Mouse (Mus musculus): Measurements from ENCODE around the gene Krtap5-5. TPM values are rescaled to one million over a fixed set of nuclear protein-coding genes. Genes with fewer than 3 reads are reported as not detected.
"Not testable (repeated sequence)": the region's sequence is repeated elsewhere in the genome, so short reads cannot be mapped to it uniquely, and the experiment has no call there.

Krtap5-5 gene
- polyA plus RNA-seq (2015; fragmentation: Nextera tagmentation; extraction: Ambion mirVana), result 0.73 and 0.75 TPM in 2 replicates

- WGBS, result 37% methylated on average over 3 of the region's 3 CpGs
- H3K4me3 ChIP-seq (replicated peaks), result not testable (repeated sequence)
These were observed at the start of gene Krtap5-5 for GRCm38 (mm10) chr7:142229871-142230270. Gene Krtap5-5, minus strand, starts transcription at chr7:142229971.

DNA sequence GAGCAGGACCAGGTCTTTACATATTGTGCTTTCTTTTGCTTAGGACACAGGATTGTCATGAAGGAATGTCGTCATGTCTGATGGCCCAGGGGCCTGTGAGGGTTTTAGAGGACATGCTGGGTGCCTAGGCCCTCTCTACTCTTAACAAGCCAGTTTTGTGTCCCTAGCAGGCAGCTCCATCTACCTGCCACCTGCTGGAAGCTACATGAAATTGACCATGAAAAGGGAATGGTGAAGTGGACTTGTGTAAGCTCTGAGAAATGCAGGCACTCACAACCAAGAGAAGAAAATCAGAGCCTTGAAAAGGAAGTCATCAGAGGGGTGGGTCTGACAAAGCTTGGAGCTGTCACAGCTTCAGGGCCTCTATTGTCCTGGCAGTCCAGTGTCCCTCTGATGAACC, 49.5 kb upstream of the Krtap5-5 start:
- H3K4me2 ChIP-seq (replicated peaks); H3K36me3 ChIP-seq; H3K4me3 ChIP-seq (replicated peaks); ATAC-seq (ENCODE audit: insufficient number of reproducible peaks, low FRiP score, low TSS enrichment, low read depth); H3K9me3 ChIP-seq (replicated peaks); H3K4me1 ChIP-seq; H3K27ac ChIP-seq (replicated peaks); H3K9ac ChIP-seq; H3K27me3 ChIP-seq: not testable (repeated sequence)
- 54% methylated on average over 1 of the region's 1 CpGs for WGBS

More at GRCm38 (mm10) chr7:142229871-142230270, at the start of gene Krtap5-5:
- ATAC-seq (ENCODE audit: insufficient number of reproducible peaks, low FRiP score, low TSS enrichment, low read depth); H3K9ac ChIP-seq; H3K27ac ChIP-seq (replicated peaks); H3K4me1 ChIP-seq; H3K27me3 ChIP-seq; H3K4me2 ChIP-seq (replicated peaks); H3K36me3 ChIP-seq; H3K9me3 ChIP-seq (replicated peaks): not testable (repeated sequence)

DNA sequence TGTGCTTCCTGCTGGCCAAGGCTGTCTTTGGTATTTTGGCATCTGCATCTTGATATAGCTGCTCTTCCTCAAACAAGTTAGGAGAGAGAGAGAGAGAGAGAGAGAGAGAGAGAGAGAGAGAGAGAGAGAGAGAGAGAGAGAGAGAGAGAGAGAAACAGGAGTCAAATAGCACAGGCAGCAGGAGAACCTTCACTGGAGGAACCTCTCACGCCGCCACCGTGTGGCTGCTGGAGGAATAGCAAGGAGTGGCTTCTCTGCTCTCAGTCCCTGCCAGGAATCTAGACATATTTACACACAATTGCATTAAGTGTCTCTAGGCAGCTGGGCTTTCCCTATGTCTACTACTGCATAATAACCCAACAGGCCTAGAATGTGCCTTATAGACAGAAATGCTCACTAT, 48.4 kb upstream of the Krtap5-5 start:
- not testable (repeated sequence) for H3K27ac ChIP-seq (replicated peaks); H3K36me3 ChIP-seq; ATAC-seq (ENCODE audit: insufficient number of reproducible peaks, low FRiP score, low TSS enrichment, low read depth); H3K4me1 ChIP-seq; H3K4me3 ChIP-seq (replicated peaks); H3K9ac ChIP-seq; H3K9me3 ChIP-seq (replicated peaks); H3K27me3 ChIP-seq; H3K4me2 ChIP-seq (replicated peaks)
- 0% methylated on average over 3 of the region's 3 CpGs for WGBS

GRCm38 (mm10) chr7:142274263-142274662, 44.5 kb upstream of the Krtap5-5 start, which contains the start of gene Gm4559:
Gene Gm4559, minus strand, starts transcription at chr7:142274363.
- not testable (repeated sequence) for H3K36me3 ChIP-seq; H3K27ac ChIP-seq (replicated peaks); H3K4me1 ChIP-seq; H3K9ac ChIP-seq; H3K4me3 ChIP-seq (replicated peaks); H3K9me3 ChIP-seq (replicated peaks); H3K27me3 ChIP-seq; ATAC-seq (ENCODE audit: insufficient number of reproducible peaks, low FRiP score, low TSS enrichment, low read depth); H3K4me2 ChIP-seq (replicated peaks)

GRCm38 (mm10) chr7:142258254-142258653, 28.5 kb upstream of the Krtap5-5 start, which contains the start of gene Gm2431:
Gene Gm2431, minus strand, starts transcription at chr7:142258354.
- H3K36me3 ChIP-seq; H3K9ac ChIP-seq; H3K27ac ChIP-seq (replicated peaks); ATAC-seq (ENCODE audit: insufficient number of reproducible peaks, low FRiP score, low TSS enrichment, low read depth); H3K4me3 ChIP-seq (replicated peaks); H3K4me1 ChIP-seq; H3K4me2 ChIP-seq (replicated peaks); H3K9me3 ChIP-seq (replicated peaks); H3K27me3 ChIP-seq: not testable (repeated sequence)
- 36% methylated on average over 1 of the region's 1 CpGs for WGBS

DNA sequence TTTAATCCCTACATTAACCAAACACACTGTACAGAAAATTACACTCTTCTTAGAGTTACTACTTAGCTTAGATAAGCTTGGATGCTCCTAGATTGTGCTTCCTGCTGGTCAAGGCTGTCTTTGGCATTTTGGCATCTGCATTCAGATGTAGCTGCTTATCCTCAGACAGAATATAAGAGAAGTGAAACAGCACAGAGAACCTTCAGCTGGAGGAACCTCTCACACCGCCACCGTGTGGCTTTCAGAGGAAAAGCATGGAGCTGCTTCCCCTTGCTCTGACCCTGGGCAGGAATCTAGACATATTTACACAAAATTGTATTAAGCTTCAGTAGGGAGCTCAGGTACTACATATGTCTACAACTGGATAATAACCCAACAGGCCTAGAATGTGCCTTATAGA, 25.7 kb upstream of the Krtap5-5 start:
- H3K4me2 ChIP-seq (replicated peaks), result no peak overlapping the region
- ATAC-seq (ENCODE audit: insufficient number of reproducible peaks, low FRiP score, low TSS enrichment, low read depth), result no peak
- no peak overlapping the region for H3K4me3 ChIP-seq (replicated peaks)
- H3K27ac ChIP-seq (replicated peaks), result no peak overlapping the region
- H3K36me3 ChIP-seq, result no peaks in the 10 kb centered on the region
- WGBS, result 1% methylated on average over 2 of the region's 2 CpGs
- H3K9me3 ChIP-seq (replicated peaks), result no peaks in the 10 kb centered on the region
- no peaks in the 10 kb centered on the region for H3K4me1 ChIP-seq
- no peak overlapping the region for H3K9ac ChIP-seq
- H3K27me3 ChIP-seq, result 0 out of 2 replicates have a peak, but pooled peaks cover 7% of the 10 kb centered on the region

- no peak overlapping the region for H3K27ac ChIP-seq (replicated peaks)
- ATAC-seq (ENCODE audit: insufficient number of reproducible peaks, low FRiP score, low TSS enrichment, low read depth), result no peak
- WGBS, result 4% methylated on average over 1 of the region's 1 CpGs
- no peak overlapping the region for H3K4me2 ChIP-seq (replicated peaks)
- no peak overlapping the region for H3K4me3 ChIP-seq (replicated peaks)
- H3K36me3 ChIP-seq, result no peaks in the 10 kb centered on the region
- H3K4me1 ChIP-seq, result no peaks in the 10 kb centered on the region
- 0 out of 2 replicates have a peak, but pooled peaks cover 5% of the 10 kb centered on the region for H3K27me3 ChIP-seq
- H3K9ac ChIP-seq, result no peak overlapping the region
- no peaks in the 10 kb centered on the region for H3K9me3 ChIP-seq (replicated peaks)
These were observed 20.1 kb upstream of the Krtap5-5 start for GRCm38 (mm10) chr7:142249824-142250223.

GRCm38 (mm10) chr7:142240978-142241377, 11.2 kb upstream of the Krtap5-5 start, which contains the start of gene Gm40460:
Gene Gm40460, minus strand, starts transcription at chr7:142241078.
- H3K4me2 ChIP-seq (replicated peaks), result no peak within 1 kb of the TSS
- no peak for ATAC-seq (ENCODE audit: insufficient number of reproducible peaks, low FRiP score, low TSS enrichment, low read depth)
- H3K9me3 ChIP-seq (replicated peaks), result no peaks in the 10 kb centered on the region
- 50% methylated on average over 2 of the region's 2 CpGs for WGBS
- H3K4me1 ChIP-seq, result no peaks in the 10 kb centered on the region
- H3K4me3 ChIP-seq (replicated peaks), result no peak within 1 kb of the TSS
- H3K27ac ChIP-seq (replicated peaks), result no peak within 1 kb of the TSS
- no peak within 1 kb of the TSS for H3K9ac ChIP-seq
- H3K27me3 ChIP-seq, result no peaks in the 10 kb centered on the region
- H3K36me3 ChIP-seq, result no peaks in the 10 kb centered on the region

DNA sequence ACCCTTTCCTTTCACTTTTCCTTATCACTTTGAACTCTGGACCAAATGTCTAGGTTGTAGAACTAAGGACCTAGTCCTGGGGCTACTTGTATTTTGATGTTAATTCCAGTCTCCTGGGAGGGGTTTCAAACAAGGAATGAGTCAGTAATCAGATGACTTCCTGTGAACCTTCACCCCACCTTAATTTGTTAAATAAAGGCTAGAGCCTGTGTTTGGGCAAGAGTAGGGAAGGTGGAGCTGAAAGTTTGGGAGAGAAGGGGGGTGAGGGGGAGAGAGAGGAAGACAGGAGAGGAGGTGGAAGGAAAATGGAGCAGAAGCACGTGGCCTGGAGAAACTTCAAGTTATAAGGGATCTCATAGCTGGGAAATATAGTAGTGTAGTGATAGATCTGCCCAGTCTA, 1.8 kb upstream of the Krtap5-5 start:
- no peaks in the 10 kb centered on the region for H3K27me3 ChIP-seq
- H3K4me3 ChIP-seq (replicated peaks), result no peak overlapping the region
- no peaks in the 10 kb centered on the region for H3K9me3 ChIP-seq (replicated peaks)
- no peak for ATAC-seq (ENCODE audit: insufficient number of reproducible peaks, low FRiP score, low TSS enrichment, low read depth)
- H3K4me2 ChIP-seq (replicated peaks), result no peak overlapping the region
- 25% methylated on average over 1 of the region's 1 CpGs for WGBS
- no peaks in the 10 kb centered on the region for H3K36me3 ChIP-seq
- H3K9ac ChIP-seq, result no peak overlapping the region
- H3K27ac ChIP-seq (replicated peaks), result no peak overlapping the region
- no peaks in the 10 kb centered on the region for H3K4me1 ChIP-seq

DNA sequence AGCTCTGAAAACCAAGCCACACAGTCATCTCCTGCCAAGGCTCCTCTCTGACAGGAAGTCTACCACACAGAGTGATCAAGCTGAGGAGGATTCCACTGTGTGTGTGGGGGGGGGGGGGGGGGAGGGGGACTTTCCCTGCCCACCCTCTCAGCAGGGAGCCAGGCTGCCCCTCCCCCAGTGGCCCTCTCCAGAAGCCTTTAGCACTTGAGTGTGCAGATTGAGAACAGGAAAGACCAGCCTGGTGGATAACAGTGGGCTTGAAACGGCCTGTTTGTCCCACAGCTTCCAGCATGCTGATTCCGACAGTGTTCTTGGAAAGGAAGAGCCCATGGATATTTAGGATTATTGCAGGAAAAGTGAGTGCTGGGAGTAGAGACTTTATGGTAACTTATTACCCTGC, 5.3 kb downstream of the Krtap5-5 start:
- Histone ChIP-seq H3K4me1 (peaks cover 10% of the 10 kb centered on the region; the same call in 1 of the 2 replicates), H3K4me3 (replicated peaks) (no peak overlapping the region), H3K27ac (replicated peaks) (no peak overlapping the region), H3K36me3 (no peaks in the 10 kb centered on the region), H3K9me3 (replicated peaks) (no peaks in the 10 kb centered on the region), H3K27me3 (no peaks in the 10 kb centered on the region), H3K9ac (no peak overlapping the region), H3K4me2 (replicated peaks) (no peak overlapping the region)
- ATAC-seq (ENCODE audit: insufficient number of reproducible peaks, low FRiP score, low TSS enrichment, low read depth), result no peak
- 24% methylated on average over 2 of the region's 2 CpGs for WGBS

- not testable (repeated sequence) for H3K27ac ChIP-seq (replicated peaks); H3K9ac ChIP-seq; H3K4me1 ChIP-seq; ATAC-seq (ENCODE audit: insufficient number of reproducible peaks, low FRiP score, low TSS enrichment, low read depth); H3K27me3 ChIP-seq; H3K9me3 ChIP-seq (replicated peaks); H3K4me2 ChIP-seq (replicated peaks); H3K36me3 ChIP-seq; H3K4me3 ChIP-seq (replicated peaks)
- WGBS, result 60% methylated on average over 1 of the region's 1 CpGs
These were observed 17.6 kb downstream of the Krtap5-5 start for GRCm38 (mm10) chr7:142212136-142212535.

- Histone ChIP-seq H3K9me3 (replicated peaks) (no peaks in the 10 kb centered on the region), H3K36me3 (no peaks in the 10 kb centered on the region), H3K4me3 (replicated peaks) (no peak within 1 kb of the TSS), H3K4me2 (replicated peaks) (no peak within 1 kb of the TSS), H3K27me3 (no peaks in the 10 kb centered on the region), H3K9ac (no peak within 1 kb of the TSS), H3K27ac (replicated peaks) (no peak within 1 kb of the TSS), H3K4me1 (no peaks in the 10 kb centered on the region)
- no peak for ATAC-seq (ENCODE audit: insufficient number of reproducible peaks, low FRiP score, low TSS enrichment, low read depth)
- 65% methylated on average over 1 of the region's 1 CpGs for WGBS
These were observed 18.2 kb downstream of the Krtap5-5 start, which contains the start of gene Gm7579 for GRCm38 (mm10) chr7:142211559-142211958. Gene Gm7579, plus strand, starts transcription at chr7:142211859.
